Mouse (Mus musculus) cerebellum, adult 18-20 months (tissue): ENCODE data around the gene D3Ertd254e.
"Not testable (repeated sequence)": the region's sequence is repeated elsewhere in the genome, so short reads cannot be mapped to it uniquely, and the experiment has no call there.

ENCODE experiments used
- DNase-seq, 2 experiments: peaks; one replicate each; pipeline ENCODE4 v3.0.0; 2021

The D3Ertd254e gene

GRCm38 (mm10) chr3:36150934-36151686, at the start of gene D3Ertd254e:
TSS of gene D3Ertd254e (plus strand) at chr3:36151017.
- DNase-seq, result peak; percentile 83 to 92

GRCm38 (mm10) chr3:36116076-36116475, 34.7 kb upstream of the D3Ertd254e start:
- DNase-seq, result no peak

- DNase-seq, result no peak
These were observed 30.9 kb upstream of the D3Ertd254e start for GRCm38 (mm10) chr3:36119684-36120548.

GRCm38 (mm10) chr3:36126176-36126575, 24.6 kb upstream of the D3Ertd254e start:
- not testable (repeated sequence) for DNase-seq

- DNase-seq, result no peak
These were observed 14.7 kb upstream of the D3Ertd254e start for GRCm38 (mm10) chr3:36136152-36136551.

- no peak for DNase-seq
These were observed 13.3 kb upstream of the D3Ertd254e start for GRCm38 (mm10) chr3:36137560-36137959.

GRCm38 (mm10) chr3:36138171-36138660, 12.6 kb upstream of the D3Ertd254e start:
- no peak for DNase-seq

GRCm38 (mm10) chr3:36138996-36139395, 11.8 kb upstream of the D3Ertd254e start:
- no peak for DNase-seq

GRCm38 (mm10) chr3:36150537-36150933, 282 bp upstream of the D3Ertd254e start:
- DNase-seq, result no peak

GRCm38 (mm10) chr3:36155268-36155667, 4.5 kb downstream of the D3Ertd254e start:
- no peak for DNase-seq

GRCm38 (mm10) chr3:36170670-36171210, 19.9 kb downstream of the D3Ertd254e start:
- no peak for DNase-seq

GRCm38 (mm10) chr3:36171348-36171747, 20.5 kb downstream of the D3Ertd254e start:
- no peak for DNase-seq

GRCm38 (mm10) chr3:36173761-36174160, 22.9 kb downstream of the D3Ertd254e start:
- no peak for DNase-seq

GRCm38 (mm10) chr3:36181519-36181918, 30.7 kb downstream of the D3Ertd254e start:
- DNase-seq, result peak; percentile 45 to 56

GRCm38 (mm10) chr3:36186510-36186909, 35.7 kb downstream of the D3Ertd254e start:
- DNase-seq, result no peak

GRCm38 (mm10) chr3:36189243-36189642, 38.4 kb downstream of the D3Ertd254e start:
- DNase-seq, result no peak

- DNase-seq, result no peak
These were observed 50.3 kb downstream of the D3Ertd254e start for GRCm38 (mm10) chr3:36201098-36201497.

- no peak for DNase-seq
These were observed 52.1 kb downstream of the D3Ertd254e start for GRCm38 (mm10) chr3:36202932-36203331.

- no peak for DNase-seq
These were observed 56.9 kb downstream of the D3Ertd254e start for GRCm38 (mm10) chr3:36207520-36208264.

GRCm38 (mm10) chr3:36209776-36210555, 59.1 kb downstream of the D3Ertd254e start:
- DNase-seq, result peak in 1 of 2 experiments; percentile 33

- DNase-seq, result peak in 1 of 2 experiments; percentile 8
These were observed 60.1 kb downstream of the D3Ertd254e start for GRCm38 (mm10) chr3:36210939-36211338.

- DNase-seq, result no peak
These were observed 61.9 kb downstream of the D3Ertd254e start for GRCm38 (mm10) chr3:36212758-36213157.
